Mouse (Mus musculus): ENCODE data around the gene Rbp7.
A peak's percentile ranks its signal among the peaks of the same experiment; 100 is the strongest.
"Not testable (repeated sequence)": the region's sequence is repeated elsewhere in the genome, so short reads cannot be mapped to it uniquely, and the experiment has no call there.

The Rbp7 gene

GRCm38 (mm10) chr4:149454263-149454662 is 515 bp downstream of the Rbp7 start:
- no peak for DNase-seq

GRCm38 (mm10) chr4:149453656-149454055 is 1.1 kb downstream of the Rbp7 start:
- no peak for DNase-seq

- no peak for DNase-seq
Measured at GRCm38 (mm10) chr4:149450636-149451035, 4.1 kb downstream of the Rbp7 start.

- no peak for DNase-seq
Measured at GRCm38 (mm10) chr4:149446309-149446708, 8.5 kb downstream of the Rbp7 start.

GRCm38 (mm10) chr4:149445868-149446267 is 8.9 kb downstream of the Rbp7 start:
- no peak for DNase-seq

GRCm38 (mm10) chr4:149444964-149445701 is 9.6 kb downstream of the Rbp7 start:
- DNase-seq, result peak; percentile 88

- no peak for DNase-seq
Measured at GRCm38 (mm10) chr4:149444465-149444864, 10.3 kb downstream of the Rbp7 start.

GRCm38 (mm10) chr4:149442436-149442835 is 12.3 kb downstream of the Rbp7 start:
- no peak for DNase-seq

GRCm38 (mm10) chr4:149440576-149440975 is 14.2 kb downstream of the Rbp7 start:
- no peak for DNase-seq

GRCm38 (mm10) chr4:149431887-149432286 is 22.9 kb downstream of the Rbp7 start:
- DNase-seq, result not testable (repeated sequence)

GRCm38 (mm10) chr4:149429592-149429991 is 25.2 kb downstream of the Rbp7 start:
- DNase-seq, result no peak

- peak; percentile 97 for DNase-seq
Measured at GRCm38 (mm10) chr4:149426325-149427199, 28.2 kb downstream of the Rbp7 start, which contains the start of gene Ube4b. TSS of gene Ube4b (minus strand) at chr4:149426749.

GRCm38 (mm10) chr4:149425801-149426292 is 28.9 kb downstream of the Rbp7 start:
- DNase-seq, result no peak

- DNase-seq, result no peak
Measured at GRCm38 (mm10) chr4:149424755-149425154, 30.0 kb downstream of the Rbp7 start.

- DNase-seq, result no peak
Measured at GRCm38 (mm10) chr4:149417854-149418365, 36.9 kb downstream of the Rbp7 start.

GRCm38 (mm10) chr4:149416986-149417385 is 37.8 kb downstream of the Rbp7 start:
- no peak for DNase-seq

GRCm38 (mm10) chr4:149416417-149416816 is 38.4 kb downstream of the Rbp7 start:
- no peak for DNase-seq

- peak; percentile 82 for DNase-seq
Measured at GRCm38 (mm10) chr4:149415651-149416169, 39.1 kb downstream of the Rbp7 start.

- no peak for DNase-seq
Measured at GRCm38 (mm10) chr4:149414259-149414658, 40.5 kb downstream of the Rbp7 start.

GRCm38 (mm10) chr4:149409759-149410158 is 45.0 kb downstream of the Rbp7 start:
- no peak for DNase-seq

- DNase-seq, result no peak
Measured at GRCm38 (mm10) chr4:149408331-149408730, 46.4 kb downstream of the Rbp7 start.

GRCm38 (mm10) chr4:149407461-149407860 is 47.3 kb downstream of the Rbp7 start:
- peak; percentile 70 for DNase-seq
